Mouse (Mus musculus) hindbrain, embryonic 14.5 days (tissue): ENCODE results near the gene Trim7. TPM values are rescaled to one million over a fixed set of nuclear protein-coding genes. Genes with fewer than 3 reads are reported as not detected.

Experiments
- ATAC-seq: fragments of 200-750 bp; cut with Nextera tagmentation; 2 replicates; pipeline ENCODE4 v1.8.0; 2017; ENCODE audit warnings: moderate number of reproducible peaks, mild to moderate bottlenecking, moderate TSS enrichment, moderate library complexity; ENCODE audit not compliant: low FRiP score
- DNase-seq: peaks from one replicate; pipeline ENCODE4 v3.0.0-alpha.2; 2015; ENCODE audit warnings: low spot score
- H3K27ac ChIP-seq: fragments of 300-500 bp; sonication (generic); 2 replicates; pipeline ENCODE4 v1.5.1; 2014; ENCODE audit warnings: mild to moderate bottlenecking, moderate library complexity
- H3K27me3 ChIP-seq: fragments of 300-500 bp; sonication (generic); 2 replicates; pipeline ENCODE4 v1.6.1; 2014; ENCODE audit warnings: mild to moderate bottlenecking, low read length, mixed read lengths; ENCODE audit not compliant: control insufficient read depth, insufficient read depth
- H3K36me3 ChIP-seq: fragments of 300-500 bp; sonication (generic); replicated peaks from 2 replicates; pipeline ENCODE4 v1.6.1; 2014; ENCODE audit not compliant: control insufficient read depth, insufficient read depth
- H3K4me1 ChIP-seq: fragments of 300-500 bp; sonication (generic); replicated peaks from 2 replicates; pipeline ENCODE4 v1.6.1; 2014; ENCODE audit warnings: antibody characterized with exemption, low read length, mixed read lengths; ENCODE audit not compliant: control insufficient read depth, insufficient read depth
- H3K4me2 ChIP-seq: fragments of 300-500 bp; sonication (generic); replicated peaks from 2 replicates; pipeline ENCODE4 v1.6.1; 2014; ENCODE audit warnings: mild to moderate bottlenecking, moderate library complexity
- H3K4me3 ChIP-seq: fragments of 300-500 bp; sonication (generic); replicated peaks from 2 replicates; pipeline ENCODE4 v1.5.1; 2014; ENCODE audit warnings: mild to moderate bottlenecking, low read length
- H3K9ac ChIP-seq: fragments of 300-500 bp; sonication (generic); 2 replicates; pipeline ENCODE4 v1.6.1; 2014
- H3K9me3 ChIP-seq: fragments of 300-500 bp; sonication (generic); 2 replicates; pipeline ENCODE4 v1.6.1; 2016; ENCODE audit warnings: low read length; ENCODE audit not compliant: control insufficient read depth
- WGBS: fragments of 180-500 bp; shearing (Covaris S2); extraction: QIAGEN DNeasy Blood & Tissue Kit; methylation state at CpG from one replicate; pipeline ENCODE4 v1.1.7; 2014; 5-methylcytosine and 5-hydroxymethylcytosine counted together
- polyA plus RNA-seq: library from polyadenylated mRNA; unstranded; fragments of >200 nt; fragmentation: Nextera tagmentation; extraction: Ambion mirVana; gene quantifications from 2 replicates; pipeline ENCODE4 v1.2.1, GENCODE M21; 2014

The Trim7 gene
- polyA plus RNA-seq, 1 experiment from 2014 or later = 2.5 TPM

DNA sequence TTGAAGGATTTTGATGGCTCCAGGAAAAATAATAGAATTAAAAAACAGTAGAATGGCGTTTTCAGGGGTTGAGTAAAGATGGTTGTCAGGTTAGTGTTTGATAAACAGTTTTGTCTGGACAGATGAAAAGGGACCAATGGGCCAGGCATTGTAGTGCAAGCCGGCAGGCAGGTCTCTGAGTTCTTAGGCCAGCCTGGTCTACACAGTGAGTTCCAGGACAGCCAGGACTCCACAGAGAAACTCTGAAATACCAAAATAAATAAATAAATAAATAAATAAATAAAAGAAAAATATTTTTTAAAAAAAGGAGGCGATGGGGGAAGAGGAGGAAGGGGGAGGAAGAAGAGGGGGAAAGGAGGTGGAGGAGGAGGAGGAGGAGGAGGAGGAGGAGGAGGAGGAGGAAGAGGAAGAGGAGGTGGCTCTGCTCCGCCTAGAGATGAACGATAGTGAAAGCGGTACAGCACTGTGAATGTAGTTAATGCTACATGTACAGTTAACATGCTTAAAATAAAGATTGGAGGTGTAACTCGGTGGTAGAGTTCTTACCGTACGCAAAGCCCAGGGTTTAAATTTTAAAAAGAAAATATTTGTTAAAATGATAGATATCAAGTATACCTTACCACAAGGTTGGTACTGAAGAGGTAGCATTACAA is 7.3 kb downstream of the Trim7 start:
- H3K4me3 ChIP-seq = peak overlapping the region; percentile 60
- H3K4me1 ChIP-seq = peaks cover 4% of the 10 kb centered on the region; the same call in 1 of the 2 replicates
- peak overlapping the region; percentile 73 for H3K4me2 ChIP-seq
- no peak for DNase-seq
- H3K27ac ChIP-seq = no peak overlapping the region
- H3K36me3 ChIP-seq = no peaks in the 10 kb centered on the region
- WGBS = 44% methylated on average over 8 of the region's 9 CpGs
- no peaks in the 10 kb centered on the region for H3K9me3 ChIP-seq
- H3K9ac ChIP-seq = no peak overlapping the region
- H3K27me3 ChIP-seq = 0 out of 2 replicates have a peak, but pooled peaks cover 3% of the 10 kb centered on the region
- ATAC-seq = no peak

DNA sequence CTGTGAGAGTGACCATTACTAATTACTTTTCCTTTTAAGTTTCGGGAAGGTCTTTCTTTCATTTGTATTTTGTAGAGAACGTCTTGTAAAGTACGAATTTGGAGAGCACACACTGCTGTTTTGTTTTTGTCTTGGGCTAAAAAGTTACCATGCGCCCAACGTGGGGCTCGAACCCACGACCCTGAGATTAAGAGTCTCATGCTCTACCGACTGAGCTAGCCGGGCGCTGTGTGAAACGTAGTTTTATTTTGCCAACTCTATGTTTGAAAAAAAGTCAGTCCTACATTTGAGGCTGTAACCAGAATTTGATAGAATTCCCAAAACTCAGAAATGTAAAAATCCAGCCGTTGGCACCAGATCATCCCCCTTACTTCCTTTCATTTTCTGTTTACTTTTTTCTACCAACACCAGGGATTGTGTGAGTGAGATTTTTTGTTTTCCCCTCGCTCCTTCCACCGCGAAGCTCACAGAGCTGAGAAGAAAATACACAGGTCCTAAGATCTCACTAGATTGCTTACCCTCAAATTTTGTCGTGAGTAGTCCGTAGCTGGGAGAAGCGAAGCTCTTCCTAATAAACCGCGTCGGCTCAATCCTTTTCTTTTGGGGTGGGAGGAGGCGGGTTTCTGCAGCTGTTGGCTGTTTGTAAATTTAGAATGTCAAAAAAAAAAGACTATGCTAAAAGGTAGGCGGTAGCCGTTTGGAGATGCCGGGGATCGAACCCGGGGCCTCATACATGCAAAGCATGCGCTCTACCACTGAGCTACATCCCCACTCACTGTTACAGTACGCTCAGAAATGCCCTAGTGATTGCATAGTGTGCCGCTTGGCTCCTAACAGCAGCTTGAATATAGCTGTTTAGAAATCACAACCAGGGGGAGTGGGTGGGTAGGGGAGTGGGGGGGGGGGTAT is 8.0 kb downstream of the Trim7 start:
- H3K9ac ChIP-seq = peak overlapping the region; percentile 69
- H3K9me3 ChIP-seq = no peaks in the 10 kb centered on the region
- ATAC-seq (peak; percentile 91), DNase-seq (peak; percentile 99)
- peak overlapping the region; percentile 60 for H3K4me3 ChIP-seq
- peak overlapping the region; percentile 73 for H3K4me2 ChIP-seq
- peaks cover 8% of the 10 kb centered on the region; the same call in 1 of the 2 replicates for H3K4me1 ChIP-seq
- WGBS = under 1% methylated on average over 30 of the region's 30 CpGs
- H3K36me3 ChIP-seq = no peaks in the 10 kb centered on the region
- H3K27me3 ChIP-seq = 0 out of 2 replicates have a peak, but pooled peaks cover 3% of the 10 kb centered on the region
- H3K27ac ChIP-seq = peak overlapping the region; percentile 74

- no peaks in the 10 kb centered on the region for H3K36me3 ChIP-seq
- H3K4me3 ChIP-seq = no peak overlapping the region
- no peak overlapping the region for H3K4me2 ChIP-seq
- 0 out of 2 replicates have a peak, but pooled peaks cover 9% of the 10 kb centered on the region for H3K27me3 ChIP-seq
- no peaks in the 10 kb centered on the region for H3K9me3 ChIP-seq
- H3K9ac ChIP-seq = no peak overlapping the region
- DNase-seq (no peak), ATAC-seq (no peak)
- H3K27ac ChIP-seq = no peak overlapping the region
- WGBS = 72% methylated on average over 6 of the region's 6 CpGs
- peaks cover 8% of the 10 kb centered on the region; the same call in 1 of the 2 replicates for H3K4me1 ChIP-seq
Measured at GRCm38 (mm10) chr11:48835923-48836322, 10.0 kb downstream of the Trim7 start.

- Histone ChIP-seq H3K36me3 (no peaks in the 10 kb centered on the region), H3K4me2 (peak overlapping the region; percentile 75), H3K4me1 (peaks cover 8% of the 10 kb centered on the region; the same call in 1 of the 2 replicates), H3K9me3 (no peaks in the 10 kb centered on the region), H3K4me3 (peak overlapping the region; percentile 71), H3K27me3 (0 out of 2 replicates have a peak, but pooled peaks cover 9% of the 10 kb centered on the region), H3K27ac (peak overlapping the region; percentile 55; the same call in 1 of the 2 replicates), H3K9ac (peak overlapping the region; percentile 71)
- DNase-seq (no peak), ATAC-seq (no peak)
- 4% methylated on average over 11 of the region's 11 CpGs for WGBS
Measured at GRCm38 (mm10) chr11:48836990-48837309, 11.0 kb downstream of the Trim7 start.

DNA sequence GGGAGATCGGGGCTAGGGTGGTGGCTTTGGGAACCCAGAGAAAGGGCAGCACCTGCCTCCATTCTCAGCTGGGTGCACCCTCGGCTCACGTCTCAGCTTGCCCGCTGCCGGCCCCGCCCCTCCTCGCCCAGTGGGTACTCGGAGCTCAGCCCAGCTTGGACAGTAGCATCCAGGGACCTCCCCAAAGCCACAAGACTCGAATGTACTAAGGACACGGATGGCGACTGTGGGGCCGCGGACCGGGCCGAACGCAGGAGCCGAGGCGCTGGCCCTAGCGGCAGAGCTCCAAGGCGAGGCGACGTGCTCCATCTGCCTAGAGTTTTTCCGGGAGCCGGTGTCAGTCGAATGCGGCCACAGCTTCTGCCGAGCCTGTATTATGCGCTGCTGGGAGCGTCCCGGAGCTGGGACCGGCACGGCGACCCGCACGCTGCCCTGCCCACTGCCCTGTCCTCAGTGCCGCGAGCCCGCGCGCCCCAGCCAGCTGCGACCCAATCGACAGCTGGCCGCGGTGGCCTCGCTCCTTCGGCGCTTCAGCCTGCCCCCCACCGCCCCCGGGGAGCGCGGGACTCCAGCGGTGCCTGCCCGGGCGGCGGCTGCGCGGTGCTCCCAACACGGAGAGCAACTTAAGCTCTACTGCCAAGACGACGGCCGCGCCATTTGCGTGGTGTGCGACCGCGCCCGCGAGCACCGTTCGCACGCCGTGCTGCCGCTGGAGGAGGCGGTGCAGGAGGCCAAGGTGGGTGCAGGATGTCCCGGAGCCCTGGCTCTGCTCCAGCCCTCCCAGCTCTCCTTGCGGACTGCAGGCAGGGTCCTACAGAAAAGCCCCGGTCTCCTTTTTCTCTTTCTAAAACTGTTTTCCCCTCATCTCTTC is 11.6 kb downstream of the Trim7 start:
- peak; percentile 25; the same call in 1 of the 2 replicates for ATAC-seq
- no peaks in the 10 kb centered on the region for H3K9me3 ChIP-seq
- peak overlapping the region; percentile 75 for H3K4me2 ChIP-seq
- peaks cover 8% of the 10 kb centered on the region; the same call in 1 of the 2 replicates for H3K4me1 ChIP-seq
- 0 out of 2 replicates have a peak, but pooled peaks cover 9% of the 10 kb centered on the region for H3K27me3 ChIP-seq
- peak overlapping the region; percentile 71 for H3K4me3 ChIP-seq
- peak overlapping the region; percentile 55 for H3K27ac ChIP-seq
- WGBS = under 1% methylated on average over 77 of the region's 77 CpGs
- no peaks in the 10 kb centered on the region for H3K36me3 ChIP-seq
- peak overlapping the region; percentile 71 for H3K9ac ChIP-seq
- peak; percentile 40 for DNase-seq

DNA sequence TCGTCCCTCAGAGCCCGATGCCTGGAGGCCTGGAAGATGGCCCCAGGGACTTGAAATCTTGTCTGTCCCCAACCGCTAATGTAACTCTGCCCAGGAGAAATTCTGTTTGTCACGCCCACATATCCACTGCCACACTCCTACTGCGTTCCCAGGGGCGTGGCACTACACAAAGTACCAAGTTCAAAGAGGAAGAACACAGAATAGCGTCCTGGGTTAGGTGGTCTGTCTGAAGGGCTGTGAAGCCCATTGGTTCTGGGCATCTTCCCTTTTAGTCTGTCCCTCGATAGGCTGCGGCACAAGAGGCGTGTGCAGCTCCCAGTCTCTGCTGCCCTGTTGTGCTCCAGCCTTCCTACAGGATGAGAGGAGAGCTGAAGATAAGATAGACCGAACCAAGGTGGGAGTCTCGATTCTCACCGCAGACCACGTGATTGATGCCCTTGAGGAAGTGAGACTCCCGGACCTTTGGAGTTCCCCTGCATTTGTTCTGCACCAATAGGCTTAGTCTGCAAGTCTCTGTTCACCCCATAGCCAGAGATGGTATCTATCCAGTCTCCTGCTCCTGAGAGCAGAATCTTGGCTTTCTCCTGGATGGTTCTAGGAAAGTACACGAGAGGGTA is 12.3 kb downstream of the Trim7 start:
- peak overlapping the region; percentile 71 for H3K4me3 ChIP-seq
- H3K4me1 ChIP-seq = peaks cover 8% of the 10 kb centered on the region; the same call in 1 of the 2 replicates
- 0 out of 2 replicates have a peak, but pooled peaks cover 9% of the 10 kb centered on the region for H3K27me3 ChIP-seq
- 2% methylated on average over 16 of the region's 16 CpGs for WGBS
- ATAC-seq (no peak; the same call in 1 of the 2 replicates), DNase-seq (peak; percentile 47)
- no peaks in the 10 kb centered on the region for H3K36me3 ChIP-seq
- peak overlapping the region; percentile 71 for H3K9ac ChIP-seq
- H3K9me3 ChIP-seq = no peaks in the 10 kb centered on the region
- peak overlapping the region; percentile 55; the same call in 1 of the 2 replicates for H3K27ac ChIP-seq
- H3K4me2 ChIP-seq = peak overlapping the region; percentile 75

- no peak overlapping the region for H3K9ac ChIP-seq
- H3K4me3 ChIP-seq = peak overlapping the region; percentile 71
- no peak for DNase-seq
Measured at GRCm38 (mm10) chr11:48838879-48839680, 13.1 kb downstream of the Trim7 start.

DNA sequence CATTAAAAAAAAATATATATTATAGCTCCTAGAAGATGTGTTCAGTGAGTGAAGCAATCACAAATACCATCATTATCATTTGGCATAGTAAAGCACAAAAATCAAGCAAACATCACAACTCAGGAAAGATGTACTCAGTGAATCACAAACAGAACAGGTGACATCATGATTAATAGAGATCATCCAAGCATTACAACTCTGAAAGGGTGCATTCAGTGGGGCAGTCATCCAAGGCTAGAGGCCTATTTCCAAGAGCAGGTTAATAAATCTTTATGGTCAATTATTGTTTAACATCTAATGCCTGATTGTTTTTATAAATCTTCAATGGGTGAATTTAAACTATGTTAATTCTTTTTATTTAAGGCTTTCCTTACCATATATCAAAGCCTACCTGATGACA is 14.9 kb downstream of the Trim7 start:
- DNase-seq (no peak), ATAC-seq (no peak)
- no peak overlapping the region for H3K4me3 ChIP-seq
- 0 out of 2 replicates have a peak, but pooled peaks cover 9% of the 10 kb centered on the region for H3K27me3 ChIP-seq
- H3K27ac ChIP-seq = no peak overlapping the region
- no peaks in the 10 kb centered on the region for H3K36me3 ChIP-seq
- no peak overlapping the region for H3K4me2 ChIP-seq
- H3K4me1 ChIP-seq = peaks cover 8% of the 10 kb centered on the region; the same call in 1 of the 2 replicates
- no peaks in the 10 kb centered on the region for H3K9me3 ChIP-seq
- no peak overlapping the region for H3K9ac ChIP-seq

More at GRCm38 (mm10) chr11:48838879-48839680, 13.1 kb downstream of the Trim7 start:
- H3K36me3 ChIP-seq = no peaks in the 10 kb centered on the region
- no peak for ATAC-seq
- H3K27me3 ChIP-seq = 0 out of 2 replicates have a peak, but pooled peaks cover 9% of the 10 kb centered on the region
- WGBS = 73% methylated on average over 10 of the region's 10 CpGs
- no peak overlapping the region for H3K27ac ChIP-seq
- H3K4me1 ChIP-seq = peaks cover 8% of the 10 kb centered on the region; the same call in 1 of the 2 replicates
- peak overlapping the region; percentile 75 for H3K4me2 ChIP-seq
- no peaks in the 10 kb centered on the region for H3K9me3 ChIP-seq
